Mouse (Mus musculus) layer of hippocampus, postnatal 36 days (tissue): ENCODE measurements around the gene Gid4. TPM values are rescaled to one million over a fixed set of nuclear protein-coding genes. Genes with fewer than 3 reads are reported as not detected.

Source experiments
- DNase-seq, 2 experiments: peaks; one replicate each; pipeline ENCODE4 v3.0.0; 2022
- total RNA-seq, 2 experiments: library from RNA; stranded (reverse); gene quantifications; 2 replicates each; pipeline ENCODE4 v1.2.3; 2021

Gene Gid4
- 10 to 100 TPM; 54.5 to 54.8 TPM for total RNA-seq

GRCm38 (mm10) chr11:60416963-60417716 is at the start of gene Gid4:
Gene Gid4, plus strand, starts transcription at chr11:60417145.
- peak; percentile 98 to 99 for DNase-seq

GRCm38 (mm10) chr11:60367256-60367655 is 49.7 kb upstream of the Gid4 start:
- DNase-seq, result no peak

GRCm38 (mm10) chr11:60368909-60369308 is 48.0 kb upstream of the Gid4 start:
- DNase-seq, result no peak

- no peak for DNase-seq
Measured at GRCm38 (mm10) chr11:60369448-60369847, 47.5 kb upstream of the Gid4 start.

- no peak for DNase-seq
Measured at GRCm38 (mm10) chr11:60370431-60370830, 46.5 kb upstream of the Gid4 start.

- DNase-seq, result no peak
Measured at GRCm38 (mm10) chr11:60374481-60374880, 42.5 kb upstream of the Gid4 start.

- DNase-seq, result no peak
Measured at GRCm38 (mm10) chr11:60383518-60383917, 33.4 kb upstream of the Gid4 start.

GRCm38 (mm10) chr11:60384762-60385421 is 32.1 kb upstream of the Gid4 start:
- DNase-seq, result peak; percentile 74 to 80

- no peak for DNase-seq
Measured at GRCm38 (mm10) chr11:60385946-60386345, 31.0 kb upstream of the Gid4 start.

GRCm38 (mm10) chr11:60387944-60388343 is 29.0 kb upstream of the Gid4 start:
- no peak for DNase-seq

GRCm38 (mm10) chr11:60391346-60391745 is 25.6 kb upstream of the Gid4 start:
- DNase-seq, result no peak

GRCm38 (mm10) chr11:60396546-60396945 is 20.4 kb upstream of the Gid4 start:
- no peak for DNase-seq

GRCm38 (mm10) chr11:60397172-60397571 is 19.8 kb upstream of the Gid4 start:
- DNase-seq, result no peak

GRCm38 (mm10) chr11:60406606-60407005 is 10.3 kb upstream of the Gid4 start:
- no peak for DNase-seq

GRCm38 (mm10) chr11:60412173-60412572 is 4.8 kb upstream of the Gid4 start:
- peak in 1 of 2 experiments; percentile 50 for DNase-seq

GRCm38 (mm10) chr11:60412921-60413320 is 4.0 kb upstream of the Gid4 start:
- no peak for DNase-seq

- DNase-seq, result no peak
Measured at GRCm38 (mm10) chr11:60416590-60416962, 369 bp upstream of the Gid4 start.

GRCm38 (mm10) chr11:60417717-60418472 is 950 bp downstream of the Gid4 start, which contains the start of gene Atpaf2:
Gene Atpaf2, minus strand, starts transcription at chr11:60418457.
- DNase-seq, result peak in 1 of 2 experiments; percentile 25

GRCm38 (mm10) chr11:60418473-60418803 is 1.5 kb downstream of the Gid4 start:
- DNase-seq, result no peak

- no peak for DNase-seq
Measured at GRCm38 (mm10) chr11:60422046-60422668, 5.2 kb downstream of the Gid4 start.

- DNase-seq, result no peak
Measured at GRCm38 (mm10) chr11:60423006-60423405, 6.1 kb downstream of the Gid4 start.

GRCm38 (mm10) chr11:60426417-60426816 is 9.5 kb downstream of the Gid4 start:
- DNase-seq, result no peak

- DNase-seq, result no peak
Measured at GRCm38 (mm10) chr11:60427628-60428027, 10.7 kb downstream of the Gid4 start.
